Mouse (Mus musculus) intestine, postnatal 0 days (tissue): ENCODE data around the gene Ppm1l. TPM values are rescaled to one million over a fixed set of nuclear protein-coding genes. Genes with fewer than 3 reads are reported as not detected.
A peak's percentile ranks its signal among the peaks of the same experiment; 100 is the strongest.

Source experiments
- ATAC-seq: fragments of 200-750 bp; cut with Nextera tagmentation; 2 replicates; pipeline ENCODE4 v1.8.0; 2017; ENCODE audit warnings: mild to moderate bottlenecking, moderate TSS enrichment, moderate library complexity
- H3K27ac ChIP-seq: fragments of 300-500 bp; sonication (generic); 2 replicates; pipeline ENCODE4 v1.5.1; 2014; ENCODE audit warnings: mild to moderate bottlenecking, low read depth, low read length, moderate library complexity
- H3K27me3 ChIP-seq: fragments of 300-500 bp; sonication (generic); replicated peaks from 2 replicates; pipeline ENCODE4 v1.6.1; 2014; ENCODE audit warnings: low read length, mixed read lengths; ENCODE audit not compliant: control insufficient read depth, insufficient read depth
- H3K36me3 ChIP-seq: fragments of 300-500 bp; sonication (generic); 2 replicates; pipeline ENCODE4 v1.6.1; 2014; ENCODE audit warnings: mild to moderate bottlenecking, moderate library complexity; ENCODE audit not compliant: control insufficient read depth, insufficient read depth
- H3K4me1 ChIP-seq: fragments of 300-500 bp; sonication (generic); replicated peaks from 2 replicates; pipeline ENCODE4 v1.6.1; 2014; ENCODE audit warnings: antibody characterized with exemption, low read length, mixed read lengths; ENCODE audit not compliant: control insufficient read depth, insufficient read depth
- H3K4me2 ChIP-seq: fragments of 300-500 bp; sonication (generic); replicated peaks from 2 replicates; pipeline ENCODE4 v1.6.1; 2014; ENCODE audit warnings: low read depth, mild to moderate bottlenecking, moderate library complexity
- H3K4me3 ChIP-seq: fragments of 300-500 bp; sonication (generic); 2 replicates; pipeline ENCODE4 v1.5.1; 2014; ENCODE audit warnings: low read depth, low read length
- H3K9ac ChIP-seq: fragments of 300-500 bp; sonication (generic); 2 replicates; pipeline ENCODE4 v1.6.1; 2014; ENCODE audit warnings: mild to moderate bottlenecking, low read depth, low read length
- H3K9me3 ChIP-seq: fragments of 300-500 bp; sonication (generic); 2 replicates; pipeline ENCODE4 v1.6.1; 2016; ENCODE audit warnings: mixed run types; ENCODE audit not compliant: control insufficient read depth
- CTCF ChIP-seq: sonication (generic); IDR thresholded peaks from 2 replicates; pipeline ENCODE4 v1.5.1; 2016; ENCODE audit warnings: low read depth, mild to moderate bottlenecking, control low read depth, antibody characterized with exemption, moderate library complexity
- WGBS: fragments of 180-500 bp; shearing (Covaris S2); extraction: QIAGEN DNeasy Blood & Tissue Kit; methylation state at CpG from one replicate; pipeline ENCODE4 v1.1.7; 2014; 5-methylcytosine and 5-hydroxymethylcytosine counted together
- polyA plus RNA-seq: library from polyadenylated mRNA; unstranded; fragments of >200 nt; fragmentation: Nextera tagmentation; extraction: Ambion mirVana; gene quantifications from 2 replicates; pipeline ENCODE4 v1.2.1, GENCODE M21; 2015

The Ppm1l gene
- polyA plus RNA-seq, 1 experiment from 2014 or later = 3.0 TPM

DNA sequence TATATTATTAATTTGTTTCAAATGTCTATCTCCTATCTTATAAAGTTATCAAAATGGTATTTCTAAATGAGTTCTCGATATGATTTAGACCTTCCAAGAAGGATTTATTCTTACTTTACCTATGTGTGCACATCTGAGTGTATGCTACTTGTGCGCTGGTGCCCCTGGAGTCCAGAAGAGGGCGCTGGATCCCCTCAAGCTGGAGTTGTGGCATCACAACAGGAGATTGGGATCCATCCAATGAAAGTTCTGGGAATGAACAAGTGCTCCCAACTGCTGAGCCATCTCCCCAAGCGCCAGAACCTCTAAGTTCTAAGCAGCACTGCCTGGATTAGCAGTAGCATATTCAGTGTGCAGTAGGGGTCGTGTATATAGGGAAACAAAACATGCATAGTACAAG is 78.4 kb downstream of the Ppm1l start:
- WGBS = 78% methylated on average over 5 of the region's 5 CpGs
- H3K9me3 ChIP-seq = no peaks in the 10 kb centered on the region
- TF ChIP-seq CTCF = 0 out of 2 replicates have a peak, but pooled peaks have one; percentile 8

DNA sequence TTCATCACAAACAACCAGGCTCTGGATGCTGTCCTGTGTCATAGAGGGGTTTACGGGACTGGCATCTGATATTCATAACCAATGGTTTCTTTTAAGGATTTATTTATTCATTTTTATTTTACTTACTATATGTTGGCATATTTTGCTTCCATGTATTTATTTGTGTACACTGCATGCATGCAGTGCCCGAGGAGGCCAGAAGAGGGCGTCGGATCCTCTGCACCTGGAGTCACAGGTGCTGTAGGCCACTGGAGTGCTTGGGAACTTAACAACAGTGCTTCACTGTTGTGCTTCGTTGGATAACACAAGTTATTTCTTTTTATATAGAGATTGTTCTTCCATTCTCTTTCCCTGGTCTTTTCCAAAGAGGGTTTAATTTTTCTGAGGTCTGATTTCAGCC is 81.1 kb downstream of the Ppm1l start:
- ATAC-seq = no peak
- Histone ChIP-seq H3K36me3 (no peaks in the 10 kb centered on the region), H3K27ac (no peak overlapping the region), H3K4me1 (no peaks in the 10 kb centered on the region), H3K9me3 (no peaks in the 10 kb centered on the region), H3K4me2 (no peak overlapping the region), H3K4me3 (no peak overlapping the region), H3K9ac (no peak overlapping the region), H3K27me3 (no peaks in the 10 kb centered on the region)
- TF ChIP-seq CTCF = peak; percentile 28; the same call in 1 of the 2 replicates
- 64% methylated on average over 5 of the region's 5 CpGs for WGBS

More for the DNA sequence above, 78.4 kb downstream of the Ppm1l start:
- Histone ChIP-seq H3K36me3 (no peaks in the 10 kb centered on the region), H3K4me1 (no peaks in the 10 kb centered on the region), H3K27ac (no peak overlapping the region), H3K27me3 (no peaks in the 10 kb centered on the region), H3K4me2 (no peak overlapping the region), H3K9ac (no peak overlapping the region), H3K4me3 (no peak overlapping the region)
- ATAC-seq = no peak

DNA sequence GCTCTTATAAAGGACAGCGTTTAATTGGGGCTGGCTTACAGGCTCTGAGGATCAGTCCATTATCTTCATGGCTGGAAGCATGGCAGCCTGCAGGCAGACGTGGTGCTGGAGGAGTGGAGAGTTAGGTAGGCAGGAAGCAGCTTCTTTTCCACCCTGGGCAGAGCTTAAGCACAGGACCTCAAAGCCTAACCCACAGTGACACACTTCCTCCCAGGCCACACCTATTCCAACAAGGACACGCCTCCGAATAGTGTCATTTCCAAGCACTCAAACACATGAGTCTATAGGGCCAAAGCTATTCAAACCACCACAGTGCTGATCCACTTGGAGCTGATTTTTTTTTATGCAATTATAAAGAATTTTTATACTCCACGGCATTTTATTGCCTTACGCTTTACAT is 82.7 kb downstream of the Ppm1l start:
- no peaks in the 10 kb centered on the region for H3K27me3 ChIP-seq
- no peak for ATAC-seq
- no peak overlapping the region for H3K4me3 ChIP-seq
- H3K9me3 ChIP-seq = no peaks in the 10 kb centered on the region
- no peak overlapping the region for H3K4me2 ChIP-seq
- H3K9ac ChIP-seq = no peak overlapping the region
- no peak overlapping the region for H3K27ac ChIP-seq
- TF ChIP-seq CTCF = no peak
- no peaks in the 10 kb centered on the region for H3K36me3 ChIP-seq
- 87% methylated on average over 6 of the region's 6 CpGs for WGBS
- H3K4me1 ChIP-seq = no peaks in the 10 kb centered on the region

DNA sequence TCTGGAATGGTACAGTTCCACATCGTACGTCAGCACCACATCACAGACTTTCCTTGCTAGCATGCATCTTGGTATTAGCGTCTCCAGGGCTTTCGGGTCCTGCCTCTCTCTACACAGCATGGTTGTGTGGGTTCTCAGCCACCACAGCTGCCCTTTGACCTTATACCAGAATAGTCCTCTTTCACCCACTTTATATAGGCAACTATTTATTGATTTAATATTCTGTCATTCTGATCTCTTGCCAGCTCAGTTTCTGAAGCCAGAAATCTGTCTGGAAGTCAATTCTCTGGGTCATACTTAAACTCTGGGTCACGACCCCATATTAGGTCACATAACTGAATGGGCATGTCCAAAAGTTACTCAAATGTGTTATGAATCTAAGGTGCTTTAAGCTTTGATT is 86.5 kb downstream of the Ppm1l start:
- Histone ChIP-seq H3K4me3 (no peak overlapping the region), H3K36me3 (no peaks in the 10 kb centered on the region), H3K4me1 (no peaks in the 10 kb centered on the region), H3K27me3 (no peaks in the 10 kb centered on the region), H3K9me3 (no peaks in the 10 kb centered on the region), H3K9ac (no peak overlapping the region), H3K4me2 (no peak overlapping the region), H3K27ac (no peak overlapping the region)
- TF ChIP-seq CTCF = no peak
- WGBS = 92% methylated on average over 5 of the region's 5 CpGs
- ATAC-seq = no peak

DNA sequence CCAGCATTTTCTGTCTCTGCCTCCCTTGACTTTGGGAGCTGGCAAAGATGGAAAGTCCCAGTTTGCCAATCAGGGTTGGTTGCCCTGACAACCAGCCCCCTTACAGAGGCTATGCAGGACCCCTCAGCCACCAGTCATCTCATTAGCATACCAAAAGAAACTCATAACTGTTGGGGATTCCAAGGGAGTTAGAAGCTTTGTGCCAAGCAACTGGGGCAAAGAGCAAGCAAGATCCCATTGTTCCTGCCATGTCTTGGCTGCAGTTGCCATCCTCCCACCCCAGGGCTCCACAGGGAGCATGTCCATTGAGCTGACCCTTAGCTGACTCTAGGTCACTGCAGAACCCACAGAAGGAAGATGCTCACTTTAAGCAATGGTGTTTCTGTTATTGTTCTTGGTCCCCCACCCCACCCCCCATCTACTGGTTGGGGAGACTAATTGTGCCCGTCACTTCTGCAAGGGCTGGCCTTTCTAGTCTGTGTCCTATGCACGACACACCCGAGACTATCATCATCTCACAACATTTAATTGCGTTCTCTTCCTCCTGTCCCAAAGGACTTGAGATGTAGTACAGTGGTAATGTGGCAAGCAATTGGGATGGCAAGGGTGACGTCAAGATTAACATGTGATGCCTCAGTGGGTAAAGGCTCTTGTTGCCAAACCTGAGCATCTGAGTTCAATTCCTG is 89.7 kb downstream of the Ppm1l start:
- Histone ChIP-seq H3K27ac (no peak overlapping the region), H3K4me2 (no peak overlapping the region)
- WGBS = 88% methylated on average over 5 of the region's 5 CpGs

DNA sequence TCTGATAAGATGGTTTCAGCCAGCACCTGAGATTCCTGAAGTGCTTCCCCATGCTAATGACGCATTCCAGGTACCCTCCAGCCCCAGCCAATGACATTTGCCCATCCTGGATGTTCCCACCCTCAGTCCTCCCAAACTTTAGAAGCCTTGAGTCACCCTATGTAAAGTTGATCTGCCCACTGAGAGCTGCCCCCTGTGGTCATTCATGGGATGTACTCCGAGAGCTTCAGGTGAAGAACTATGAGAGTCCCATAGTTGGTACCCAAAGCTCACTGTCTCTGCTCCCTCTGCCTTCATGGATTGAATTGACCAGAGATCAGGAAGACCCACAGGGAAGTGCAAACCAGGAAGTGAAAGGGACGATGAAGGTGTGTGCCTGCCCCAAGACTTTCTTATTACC is 91.4 kb downstream of the Ppm1l start:
- peak; percentile 43 for TF ChIP-seq CTCF
- Histone ChIP-seq H3K27me3 (no peaks in the 10 kb centered on the region), H3K4me3 (no peak overlapping the region), H3K9me3 (no peaks in the 10 kb centered on the region), H3K4me1 (no peaks in the 10 kb centered on the region), H3K27ac (no peak overlapping the region), H3K4me2 (no peak overlapping the region), H3K36me3 (no peaks in the 10 kb centered on the region), H3K9ac (no peak overlapping the region)
- no peak for ATAC-seq
- whole genome bisulfite sequencing = 69% methylated on average over 3 of the region's 3 CpGs

More for the DNA sequence above, 89.7 kb downstream of the Ppm1l start:
- Histone ChIP-seq H3K4me3 (no peak overlapping the region), H3K4me1 (no peaks in the 10 kb centered on the region), H3K27me3 (no peaks in the 10 kb centered on the region), H3K36me3 (no peaks in the 10 kb centered on the region), H3K9ac (no peak overlapping the region), H3K9me3 (no peaks in the 10 kb centered on the region)
- no peak for ATAC-seq
- TF ChIP-seq CTCF = no peak
